In the genomic region with DNA sequence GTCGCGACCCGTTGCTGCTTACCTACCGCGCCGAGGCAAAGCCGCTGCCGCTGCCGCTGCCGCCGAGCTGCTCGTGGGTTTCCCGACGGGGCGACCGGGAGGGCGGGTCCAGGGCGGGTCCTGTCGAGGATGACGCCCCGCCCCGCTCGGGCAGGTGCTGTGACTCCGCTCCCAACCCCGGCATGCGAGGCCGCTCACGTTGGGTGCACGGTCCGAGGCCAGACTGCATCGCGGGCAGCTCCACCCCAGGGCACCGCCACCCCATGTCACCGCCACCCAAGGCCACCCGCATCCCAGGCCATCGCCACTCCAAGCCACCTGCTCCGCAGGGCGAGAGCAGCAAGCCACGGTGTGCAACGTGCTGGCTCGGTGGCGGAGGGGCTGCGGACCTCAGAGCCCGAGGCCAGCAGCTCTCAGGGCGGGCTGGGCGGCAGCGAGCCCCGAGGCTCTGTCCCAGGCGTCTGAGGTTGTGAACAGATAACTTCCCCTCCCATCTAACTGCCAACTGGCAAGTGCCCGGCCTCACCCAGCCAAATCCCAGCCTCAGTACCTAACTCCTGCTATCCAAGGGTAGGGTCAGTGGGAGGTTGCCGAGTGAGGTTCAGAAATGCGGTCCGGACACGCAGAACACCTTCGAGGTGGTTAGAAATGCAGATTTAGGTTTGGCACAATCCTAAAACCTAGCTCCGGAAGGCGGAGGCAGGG, we compare ENCODE assay signal across 8 mouse cellular contexts. TPM values are rescaled to one million over a fixed set of nuclear protein-coding genes. Genes with fewer than 3 reads are reported as not detected.
DNase-seq lines count a peak whose midpoint lies in the region; ATAC-seq and TF ChIP-seq lines count a peak whose summit lies in the region.

A gene (minus strand): TSS at position 96 of the 705 bp plus-strand sequence.

- peak within 1 kb of the TSS; percentile 37 for H3K9ac ChIP-seq in kidney, embryonic 14.5 days (ENCODE audit: low read depth, low read length)
- H3K9ac ChIP-seq in heart, postnatal 0 days (replicated peaks; ENCODE audit: low read depth, low read length): no peak within 1 kb of the TSS
- H3K9ac ChIP-seq in liver, embryonic 13.5 days: peak within 1 kb of the TSS; percentile 47; the same call in 1 of the 2 replicates

- peak within 1 kb of the TSS; percentile 40 for H3K4me3 ChIP-seq in kidney, embryonic 14.5 days (ENCODE audit: low read length)
- peak within 1 kb of the TSS; percentile 40 for H3K4me3 ChIP-seq in heart, postnatal 0 days (ENCODE audit: low read depth, low read length)
- peak within 1 kb of the TSS; percentile 51 for H3K4me3 ChIP-seq in liver, embryonic 13.5 days (replicated peaks)

- no peak within 1 kb of the TSS for H3K27ac ChIP-seq in kidney, embryonic 14.5 days (ENCODE audit: low read depth, low read length)
- no peak within 1 kb of the TSS for H3K27ac ChIP-seq in heart, postnatal 0 days (ENCODE audit: low read depth)
- H3K27ac ChIP-seq in liver, embryonic 13.5 days: no peak within 1 kb of the TSS

- WGBS in kidney, embryonic 14.5 days: 4% methylated on average over 54 of the region's 57 CpGs
- 7% methylated on average over 48 of the region's 57 CpGs for WGBS in heart, postnatal 0 days
- WGBS in liver, embryonic 13.5 days (ENCODE audit: insufficient replicate concordance): 8% methylated on average over 55 of the region's 57 CpGs

- no peak for TF ChIP-seq CTCF in heart, postnatal 0 days (IDR thresholded peaks at IDR 0.05; ENCODE audit: low read depth)

- H3K36me3 ChIP-seq in kidney, embryonic 14.5 days (ENCODE audit: control insufficient read depth, insufficient read depth, low read length): no peaks in the 10 kb centered on the region
- no peaks in the 10 kb centered on the region for H3K36me3 ChIP-seq in heart, postnatal 0 days (replicated peaks; ENCODE audit: control insufficient read depth, insufficient read depth, low read length)
- H3K36me3 ChIP-seq in liver, embryonic 13.5 days: no peaks in the 10 kb centered on the region

- ATAC-seq in kidney, embryonic 14.5 days (ENCODE audit: low FRiP score, low TSS enrichment): peak; percentile 63
- ATAC-seq in heart, postnatal 0 days (ENCODE audit: insufficient read depth, low read depth): 0 out of 2 replicates have a peak, but pooled peaks have one; percentile 33
- peak; percentile 71 for ATAC-seq in liver, embryonic 13.5 days (ENCODE audit: low read depth)

- H3K4me1 ChIP-seq in kidney, embryonic 14.5 days (ENCODE audit: control insufficient read depth, insufficient read depth, low read length): peaks cover 15% of the 10 kb centered on the region
- peaks cover 8% of the 10 kb centered on the region; the same call in 1 of the 2 replicates for H3K4me1 ChIP-seq in heart, postnatal 0 days (ENCODE audit: control insufficient read depth, insufficient read depth)
- H3K4me1 ChIP-seq in liver, embryonic 13.5 days (replicated peaks): peaks cover 34% of the 10 kb centered on the region

- no peak for DNase-seq in kidney, adult 18-20 months
- no peak for DNase-seq in adrenal gland, postnatal 4 days (ENCODE audit: low spot score in 2 of 2)
- DNase-seq in heart, postnatal 0 days (ENCODE audit: low spot score): no peak
- no peak for DNase-seq in liver, embryonic 13.5 days
- peak; percentile 87 for DNase-seq in naive thymus-derived CD4-positive, alpha-beta T cell, adult 2 months (ENCODE audit: low read depth)
- peak; percentile 68 for DNase-seq in thymus, postnatal 0 days (ENCODE audit: low spot score)
- DNase-seq in cerebellum, adult 9-11 months: no peak

- H3K27me3 ChIP-seq in kidney, embryonic 14.5 days (ENCODE audit: control insufficient read depth, insufficient read depth, low read length): peaks cover 55% of the 10 kb centered on the region
- peaks cover 40% of the 10 kb centered on the region for H3K27me3 ChIP-seq in heart, postnatal 0 days (ENCODE audit: control insufficient read depth, insufficient read depth, low read length)
- H3K27me3 ChIP-seq in liver, embryonic 13.5 days: peaks cover 71% of the 10 kb centered on the region

- H3K9me3 ChIP-seq in kidney, embryonic 14.5 days (ENCODE audit: control insufficient read depth, low read length): no peaks in the 10 kb centered on the region
- no peaks in the 10 kb centered on the region for H3K9me3 ChIP-seq in heart, postnatal 0 days (replicated peaks; ENCODE audit: control insufficient read depth, low read length)
- no peaks in the 10 kb centered on the region for H3K9me3 ChIP-seq in liver, embryonic 13.5 days (replicated peaks)

- peak within 1 kb of the TSS; percentile 54 for H3K4me2 ChIP-seq in kidney, embryonic 14.5 days (replicated peaks; ENCODE audit: low read depth, low read length)
- H3K4me2 ChIP-seq in heart, postnatal 0 days (ENCODE audit: low read depth, low read length): peak within 1 kb of the TSS; percentile 56
- H3K4me2 ChIP-seq in liver, embryonic 13.5 days: peak within 1 kb of the TSS; percentile 68

- no peak for TF ChIP-seq EP300 in heart, postnatal 0 days (IDR thresholded peaks at IDR 0.05; ENCODE audit: low read depth)

RNA-seq across cellular contexts. Expression of the gene that starts here (rescaled TPM):
- polyA plus RNA-seq in kidney, embryonic 14.5 days (2014; fragmentation: Nextera tagmentation; extraction: Ambion mirVana): 0.16 and 0.17 TPM in 2 replicates
- 10 to 100 TPM; 15.1 to 17.7 TPM for total RNA-seq in adrenal gland, postnatal 4 days (2021)
- 0.92 and 2.1 TPM in 2 replicates for total RNA-seq in heart, postnatal 0 days (2014; rRNA removed; ENCODE audit: low replicate concordance)
- 0.43 and 0.46 TPM in 2 replicates for polyA plus RNA-seq in heart, postnatal 0 days (2015; fragmentation: Nextera tagmentation; extraction: Ambion mirVana)
- polyA plus RNA-seq in liver, embryonic 13.5 days (2015; fragmentation: Nextera tagmentation; extraction: Ambion mirVana): 1.1 and 1.3 TPM in 2 replicates
- polyA plus RNA-seq in thymus, postnatal 0 days (2015; fragmentation: Nextera tagmentation; extraction: Ambion mirVana): 16.6 and 16.9 TPM in 2 replicates

Comparison
In these comparisons a context has a peak if more than half of its experiments do, and no peak if none do; other contexts are left out.
1. Peak in ATAC-seq, H3K4me3 ChIP-seq, H3K9ac ChIP-seq and H3K4me2 ChIP-seq in kidney, embryonic 14.5 days; RNA of the gene not detected or under 1 TPM.
2. DNase-seq: peak in naive thymus-derived CD4-positive, alpha-beta T cell, adult 2 months (single experiment) and thymus, postnatal 0 days (single experiment); none in kidney, adult 18-20 months (single experiment), adrenal gland, postnatal 4 days (0 of 2), heart, postnatal 0 days (single experiment), liver, embryonic 13.5 days (single experiment) and cerebellum, adult 9-11 months (single experiment).
3. Peak in every context shown above with its lines, with median percentiles within 50 percentile points of each other: ATAC-seq, H3K4me2 ChIP-seq and H3K4me3 ChIP-seq.